Mouse (Mus musculus): ENCODE measurements around the gene Gm340. TPM values are rescaled to one million over a fixed set of nuclear protein-coding genes. Genes with fewer than 3 reads are reported as not detected.

The Gm340 gene
- polyA plus RNA-seq, 1 experiment from 2014 or later: 1.8 TPM

DNA sequence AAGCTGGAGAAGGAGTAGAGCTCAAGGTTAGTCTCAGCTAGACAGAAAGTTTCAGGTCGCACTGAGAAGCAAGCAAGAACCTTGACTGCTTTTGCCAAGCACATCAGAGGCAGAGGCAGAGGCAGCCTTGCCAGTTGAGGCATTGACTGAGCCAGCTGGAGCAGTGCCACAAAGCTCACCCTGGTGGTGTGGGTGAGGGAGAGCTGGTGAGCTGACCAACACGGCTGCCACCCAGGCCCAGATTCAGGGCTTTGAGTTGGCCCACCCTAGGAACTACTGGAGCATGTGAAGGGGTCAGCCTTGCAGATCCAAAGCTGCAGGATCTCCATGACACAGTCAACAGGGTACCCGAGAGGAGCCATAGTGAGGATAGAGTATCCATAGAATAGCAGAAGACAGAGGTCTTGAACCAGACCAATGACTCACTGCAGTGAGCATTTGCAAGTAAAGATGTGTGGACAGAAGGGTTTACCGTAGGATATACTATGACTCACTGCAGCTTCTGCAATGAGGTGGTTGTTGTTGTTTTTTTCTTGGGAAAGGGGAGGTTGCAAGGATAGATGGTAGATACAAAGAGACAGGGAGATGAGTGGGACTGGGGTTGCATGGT is 2.8 kb upstream of the Gm340 start:
- Histone ChIP-seq H3K9me3 (replicated peaks; ENCODE audit: control insufficient read depth, low read length) (no peaks in the 10 kb centered on the region), H3K4me1 (ENCODE audit: control insufficient read depth, insufficient read depth, low read length) (no peaks in the 10 kb centered on the region), H3K9ac (ENCODE audit: low read length) (no peak overlapping the region), H3K27ac (ENCODE audit: low read length) (no peak overlapping the region), H3K4me2 (ENCODE audit: low read depth, low read length) (no peak overlapping the region), H3K27me3 (ENCODE audit: control insufficient read depth, insufficient read depth, low read length) (no peaks in the 10 kb centered on the region), H3K4me3 (replicated peaks; ENCODE audit: low read length) (no peak overlapping the region), H3K36me3 (ENCODE audit: control insufficient read depth, insufficient read depth, low read length) (peaks cover 9% of the 10 kb centered on the region)
- ATAC-seq (ENCODE audit: insufficient read depth, low FRiP score): no peak
- WGBS: 87% methylated on average over 4 of the region's 4 CpGs

DNA sequence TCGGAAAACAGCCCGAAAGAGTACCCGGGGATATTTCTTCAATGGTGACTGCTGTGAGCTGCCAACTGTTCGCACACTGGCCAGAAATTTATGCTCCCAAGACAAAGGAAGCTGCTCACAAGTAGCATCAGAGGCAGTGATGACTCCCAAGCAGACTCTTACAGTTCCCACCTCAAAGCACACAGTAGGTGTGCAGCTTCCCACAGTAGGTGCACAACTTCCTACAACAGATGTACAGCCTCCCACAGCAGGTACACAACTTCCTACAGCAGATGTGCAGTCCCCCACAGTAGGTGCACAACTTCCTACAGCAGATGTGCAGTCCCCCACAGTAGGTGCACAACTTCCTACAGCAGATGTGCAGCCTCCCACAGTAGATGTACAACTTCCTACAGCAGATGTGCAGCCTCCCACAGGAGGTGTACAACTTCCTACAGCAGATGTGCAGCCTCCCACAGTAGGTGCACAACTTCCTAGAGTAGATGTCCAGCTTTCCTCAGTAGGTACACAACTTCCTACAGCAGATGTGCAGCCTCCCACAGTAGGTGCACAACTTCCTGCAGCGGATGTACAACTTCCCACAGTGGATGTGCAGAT is 846 bp downstream of the Gm340 start:
- Histone ChIP-seq H3K9ac (ENCODE audit: low read length) (no peak overlapping the region), H3K27ac (ENCODE audit: low read length) (no peak overlapping the region), H3K4me3 (replicated peaks; ENCODE audit: low read length) (no peak overlapping the region), H3K4me2 (ENCODE audit: low read depth, low read length) (no peak overlapping the region), H3K36me3 (ENCODE audit: control insufficient read depth, insufficient read depth, low read length) (peaks cover 9% of the 10 kb centered on the region), H3K9me3 (replicated peaks; ENCODE audit: control insufficient read depth, low read length) (no peaks in the 10 kb centered on the region), H3K27me3 (ENCODE audit: control insufficient read depth, insufficient read depth, low read length) (no peaks in the 10 kb centered on the region), H3K4me1 (ENCODE audit: control insufficient read depth, insufficient read depth, low read length) (no peaks in the 10 kb centered on the region)
- WGBS: 96% methylated on average over 5 of the region's 5 CpGs
- ATAC-seq (ENCODE audit: insufficient read depth, low FRiP score): no peak

DNA sequence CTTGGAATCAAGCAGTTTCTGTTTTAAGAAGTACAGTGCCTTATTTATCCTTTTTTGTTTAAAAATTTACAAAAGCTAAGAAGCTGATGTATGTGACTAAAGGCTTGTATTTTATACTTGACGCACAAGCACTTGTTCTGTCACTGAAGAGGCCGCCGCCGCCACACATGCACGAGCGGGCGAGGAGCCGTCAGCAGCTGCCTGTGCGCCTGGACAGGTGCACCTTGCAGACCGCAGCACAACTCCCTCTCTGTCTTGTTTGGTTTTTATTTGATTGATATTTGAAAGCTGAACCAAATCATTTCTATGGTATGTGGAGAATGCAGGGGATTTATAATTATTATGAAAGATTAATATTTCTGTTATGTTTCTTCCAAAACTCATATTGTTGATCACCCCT is 4.6 kb downstream of the Gm340 start:
- Histone ChIP-seq H3K27ac (ENCODE audit: low read length) (no peak overlapping the region), H3K4me2 (ENCODE audit: low read depth, low read length) (no peak overlapping the region), H3K9ac (ENCODE audit: low read length) (no peak overlapping the region), H3K27me3 (ENCODE audit: control insufficient read depth, insufficient read depth, low read length) (no peaks in the 10 kb centered on the region), H3K4me3 (replicated peaks; ENCODE audit: low read length) (no peak overlapping the region), H3K4me1 (ENCODE audit: control insufficient read depth, insufficient read depth, low read length) (no peaks in the 10 kb centered on the region), H3K9me3 (replicated peaks; ENCODE audit: control insufficient read depth, low read length) (no peaks in the 10 kb centered on the region), H3K36me3 (ENCODE audit: control insufficient read depth, insufficient read depth, low read length) (peaks cover 9% of the 10 kb centered on the region)
- 86% methylated on average over 10 of the region's 10 CpGs for WGBS
- ATAC-seq (ENCODE audit: insufficient read depth, low FRiP score): no peak

DNA sequence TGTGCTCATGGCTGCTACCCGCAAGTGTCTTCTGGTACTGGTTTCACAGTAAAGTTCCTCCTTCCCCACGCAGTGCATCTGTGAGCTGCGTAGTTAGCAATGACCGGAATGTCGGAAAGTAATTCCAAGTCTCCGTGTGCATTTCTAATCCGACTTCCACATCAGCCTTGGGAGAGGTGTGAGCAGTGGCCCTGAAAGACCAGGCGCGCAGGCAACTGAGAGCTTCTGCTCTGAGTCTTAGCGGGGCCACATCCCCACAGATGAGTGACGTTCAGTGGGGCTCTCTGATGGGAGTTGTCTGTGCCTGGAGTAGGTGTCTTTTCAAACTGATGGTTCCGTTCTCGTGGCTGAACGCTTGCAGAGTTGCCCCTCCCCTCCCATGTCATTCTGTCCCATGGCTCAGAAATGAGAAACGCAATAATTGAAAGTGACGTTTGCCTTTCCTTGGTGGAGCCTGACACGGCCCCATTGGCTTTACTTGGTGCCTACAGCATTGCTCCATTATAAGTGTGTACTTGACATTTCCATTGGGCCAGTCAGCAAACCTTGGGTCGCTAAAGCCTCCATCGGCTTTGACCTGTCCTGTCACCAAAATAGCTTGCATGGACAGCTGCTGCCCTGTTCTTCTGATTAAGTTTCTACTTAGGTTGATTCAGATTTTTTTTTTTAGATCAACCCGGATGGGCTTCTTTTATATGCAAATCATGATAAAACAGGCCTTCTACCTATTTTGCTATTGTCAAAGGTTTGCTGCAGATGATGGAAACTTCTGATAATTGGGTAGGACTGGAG is 5.5 kb downstream of the Gm340 start:
- no peak overlapping the region for H3K9ac ChIP-seq (ENCODE audit: low read length)
- ATAC-seq (ENCODE audit: insufficient read depth, low FRiP score): no peak
- no peaks in the 10 kb centered on the region for H3K9me3 ChIP-seq (replicated peaks; ENCODE audit: control insufficient read depth, low read length)
- no peak overlapping the region for H3K4me2 ChIP-seq (ENCODE audit: low read depth, low read length)
- peaks cover under 1% of the 10 kb centered on the region for H3K36me3 ChIP-seq (ENCODE audit: control insufficient read depth, insufficient read depth, low read length)
- no peaks in the 10 kb centered on the region for H3K4me1 ChIP-seq (ENCODE audit: control insufficient read depth, insufficient read depth, low read length)
- H3K27me3 ChIP-seq (ENCODE audit: control insufficient read depth, insufficient read depth, low read length): no peaks in the 10 kb centered on the region
- H3K4me3 ChIP-seq (replicated peaks; ENCODE audit: low read length): no peak overlapping the region
- 92% methylated on average over 20 of the region's 20 CpGs for WGBS
- H3K27ac ChIP-seq (ENCODE audit: low read length): no peak overlapping the region

DNA sequence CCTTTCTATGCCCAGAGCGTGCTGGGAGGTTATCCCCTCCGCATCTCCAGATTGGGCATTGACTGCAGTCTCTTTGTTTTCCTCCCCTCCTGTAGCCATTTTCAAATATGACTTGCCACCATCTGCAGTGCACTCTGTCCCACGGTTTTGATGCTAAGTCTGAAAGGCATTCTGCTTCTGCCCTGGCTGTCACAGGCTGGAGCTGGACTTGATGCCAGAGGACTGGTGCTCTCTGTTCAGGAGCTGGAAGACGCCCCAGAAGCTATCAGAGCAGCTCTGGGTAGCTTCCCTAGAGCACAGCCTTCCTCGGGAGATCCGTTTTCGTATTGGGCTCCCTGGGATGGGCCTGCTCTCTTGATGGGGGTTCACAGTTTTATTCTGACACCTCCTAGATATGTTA is 6.9 kb downstream of the Gm340 start:
- Histone ChIP-seq H3K4me2 (ENCODE audit: low read depth, low read length) (no peak overlapping the region), H3K36me3 (ENCODE audit: control insufficient read depth, insufficient read depth, low read length) (no peaks in the 10 kb centered on the region; the same call in 1 of the 2 replicates), H3K27me3 (ENCODE audit: control insufficient read depth, insufficient read depth, low read length) (no peaks in the 10 kb centered on the region), H3K9ac (ENCODE audit: low read length) (no peak overlapping the region), H3K4me1 (ENCODE audit: control insufficient read depth, insufficient read depth, low read length) (no peaks in the 10 kb centered on the region), H3K9me3 (replicated peaks; ENCODE audit: control insufficient read depth, low read length) (no peaks in the 10 kb centered on the region), H3K27ac (ENCODE audit: low read length) (no peak overlapping the region), H3K4me3 (replicated peaks; ENCODE audit: low read length) (no peak overlapping the region)
- WGBS: 85% methylated on average over 7 of the region's 7 CpGs
- ATAC-seq (ENCODE audit: insufficient read depth, low FRiP score): no peak

DNA sequence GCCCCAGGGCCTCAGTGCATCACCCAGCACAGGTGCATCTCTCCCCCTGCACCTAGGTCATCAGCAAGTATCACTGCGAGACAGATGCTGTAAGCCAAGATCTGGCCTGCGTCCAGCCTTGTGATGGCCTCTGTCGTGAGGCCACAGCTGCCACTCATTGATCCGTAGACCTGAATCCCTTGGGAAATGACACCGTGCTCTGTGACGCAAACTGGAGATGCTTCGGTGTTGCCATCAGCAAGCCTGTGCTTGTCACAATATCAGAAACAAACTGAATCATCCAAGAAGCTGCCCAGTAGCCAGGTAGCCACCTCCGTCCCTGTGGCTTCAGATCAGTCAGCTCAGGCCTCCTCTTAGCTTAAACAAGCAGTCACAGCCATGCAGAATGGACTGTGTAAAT is 7.5 kb downstream of the Gm340 start:
- Histone ChIP-seq H3K27me3 (ENCODE audit: control insufficient read depth, insufficient read depth, low read length) (no peaks in the 10 kb centered on the region), H3K9me3 (replicated peaks; ENCODE audit: control insufficient read depth, low read length) (no peaks in the 10 kb centered on the region), H3K4me3 (replicated peaks; ENCODE audit: low read length) (no peak overlapping the region), H3K36me3 (ENCODE audit: control insufficient read depth, insufficient read depth, low read length) (no peaks in the 10 kb centered on the region; the same call in 1 of the 2 replicates), H3K27ac (ENCODE audit: low read length) (no peak overlapping the region), H3K4me2 (ENCODE audit: low read depth, low read length) (no peak overlapping the region), H3K9ac (ENCODE audit: low read length) (no peak overlapping the region), H3K4me1 (ENCODE audit: control insufficient read depth, insufficient read depth, low read length) (no peaks in the 10 kb centered on the region)
- ATAC-seq (ENCODE audit: insufficient read depth, low FRiP score): no peak
- 87% methylated on average over 8 of the region's 8 CpGs for WGBS

DNA sequence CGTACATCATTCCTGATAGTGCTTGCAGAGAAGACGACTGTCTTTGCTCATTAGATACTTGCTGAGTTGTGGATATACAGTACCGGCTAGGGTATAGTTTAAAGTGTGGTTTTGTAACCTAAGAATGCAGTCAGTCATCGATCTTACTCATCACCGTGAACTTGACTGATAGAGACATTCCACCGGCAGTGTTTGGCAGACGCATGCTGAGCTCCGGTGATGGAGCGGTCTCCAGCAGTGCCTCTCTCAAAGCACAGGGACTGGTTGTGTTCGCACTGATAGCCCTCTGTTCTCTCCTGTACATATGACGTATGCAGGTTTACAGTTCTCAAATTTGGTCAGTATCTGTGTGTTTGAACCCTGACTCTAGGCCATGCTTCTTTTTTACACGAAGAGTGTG is 9.6 kb downstream of the Gm340 start:
- Histone ChIP-seq H3K27ac (ENCODE audit: low read length) (no peak overlapping the region), H3K27me3 (ENCODE audit: control insufficient read depth, insufficient read depth, low read length) (no peaks in the 10 kb centered on the region), H3K4me2 (ENCODE audit: low read depth, low read length) (no peak overlapping the region), H3K4me1 (ENCODE audit: control insufficient read depth, insufficient read depth, low read length) (no peaks in the 10 kb centered on the region; the same call in 1 of the 2 replicates), H3K36me3 (ENCODE audit: control insufficient read depth, insufficient read depth, low read length) (no peaks in the 10 kb centered on the region), H3K4me3 (replicated peaks; ENCODE audit: low read length) (no peak overlapping the region), H3K9me3 (replicated peaks; ENCODE audit: control insufficient read depth, low read length) (no peaks in the 10 kb centered on the region), H3K9ac (ENCODE audit: low read length) (no peak overlapping the region)
- WGBS: 74% methylated on average over 12 of the region's 12 CpGs
- no peak for ATAC-seq (ENCODE audit: insufficient read depth, low FRiP score)

DNA sequence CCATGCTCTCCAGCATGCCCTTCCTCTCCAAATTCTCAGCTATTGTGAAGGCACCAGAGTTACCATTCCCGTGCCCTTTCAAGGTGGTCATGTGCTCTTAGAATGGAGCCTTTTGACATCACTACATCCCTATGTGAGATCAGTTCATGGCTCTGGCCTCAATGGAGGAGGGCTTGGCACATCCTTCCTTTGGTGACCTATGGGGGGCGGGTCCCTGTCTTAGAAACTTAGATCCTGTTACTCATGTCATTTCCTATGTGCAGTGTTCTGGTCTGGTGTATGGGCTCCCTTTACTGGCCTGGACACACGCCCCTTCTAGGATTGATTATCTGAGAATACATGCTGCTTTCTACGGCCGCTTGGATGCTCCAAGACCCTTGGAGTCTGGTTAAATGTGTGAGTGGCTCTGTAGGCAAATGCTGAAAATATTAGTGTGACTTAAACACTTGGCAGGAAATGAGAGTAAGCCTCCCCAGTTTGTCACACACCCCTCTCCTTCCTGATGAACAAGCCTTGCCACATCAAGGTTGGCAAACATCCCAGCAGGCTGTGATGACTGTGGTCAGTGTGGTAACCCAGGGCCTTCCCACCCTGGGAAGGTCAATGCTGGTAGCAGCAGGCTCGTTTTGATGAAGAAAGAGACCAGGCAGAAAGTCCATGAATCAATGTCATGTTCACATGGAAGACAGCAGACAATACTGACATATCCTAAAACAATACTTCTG is 15.2 kb downstream of the Gm340 start:
- no peaks in the 10 kb centered on the region for H3K36me3 ChIP-seq (ENCODE audit: control insufficient read depth, insufficient read depth, low read length)
- 71% methylated on average over 6 of the region's 6 CpGs for WGBS
- H3K27me3 ChIP-seq (ENCODE audit: control insufficient read depth, insufficient read depth, low read length): no peaks in the 10 kb centered on the region
- H3K27ac ChIP-seq (ENCODE audit: low read length): no peak overlapping the region
- no peaks in the 10 kb centered on the region; the same call in 1 of the 2 replicates for H3K4me1 ChIP-seq (ENCODE audit: control insufficient read depth, insufficient read depth, low read length)
- H3K4me2 ChIP-seq (ENCODE audit: low read depth, low read length): no peak overlapping the region
- ATAC-seq (ENCODE audit: insufficient read depth, low FRiP score): peak; percentile 56; the same call in 1 of the 2 replicates
- H3K9me3 ChIP-seq (replicated peaks; ENCODE audit: control insufficient read depth, low read length): no peaks in the 10 kb centered on the region
- H3K9ac ChIP-seq (ENCODE audit: low read length): no peak overlapping the region
- H3K4me3 ChIP-seq (replicated peaks; ENCODE audit: low read length): no peak overlapping the region

DNA sequence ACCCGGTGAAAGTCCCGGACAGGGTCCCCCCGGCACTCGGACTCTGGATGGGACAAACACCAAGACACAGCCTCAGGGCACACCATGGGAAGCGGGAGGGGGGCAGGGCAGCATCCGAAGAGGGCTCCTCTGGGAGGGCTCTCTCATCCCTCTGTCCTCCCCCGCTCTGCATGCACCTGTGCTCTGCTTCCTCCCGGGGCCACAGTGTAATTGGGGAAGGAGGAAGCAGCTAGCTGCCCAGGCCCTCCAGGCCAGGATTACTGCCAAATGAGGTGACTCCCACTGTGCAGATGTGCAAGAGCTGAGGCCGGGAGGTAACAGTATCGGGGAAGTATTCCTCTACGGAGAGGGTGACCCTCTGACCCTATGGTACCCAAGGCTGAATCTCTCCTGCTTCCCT is 18.5 kb downstream of the Gm340 start:
- Histone ChIP-seq H3K36me3 (ENCODE audit: control insufficient read depth, insufficient read depth, low read length) (no peaks in the 10 kb centered on the region), H3K27ac (ENCODE audit: low read length) (no peak overlapping the region), H3K9me3 (replicated peaks; ENCODE audit: control insufficient read depth, low read length) (no peaks in the 10 kb centered on the region), H3K4me3 (replicated peaks; ENCODE audit: low read length) (no peak overlapping the region), H3K4me1 (ENCODE audit: control insufficient read depth, insufficient read depth, low read length) (no peaks in the 10 kb centered on the region), H3K27me3 (ENCODE audit: control insufficient read depth, insufficient read depth, low read length) (no peaks in the 10 kb centered on the region), H3K4me2 (ENCODE audit: low read depth, low read length) (no peak overlapping the region), H3K9ac (ENCODE audit: low read length) (no peak overlapping the region)
- ATAC-seq (ENCODE audit: insufficient read depth, low FRiP score): no peak
- 67% methylated on average over 11 of the region's 11 CpGs for WGBS
